Mouse (Mus musculus): Measurements from ENCODE around the gene Olfr123. TPM values are rescaled to one million over a fixed set of nuclear protein-coding genes. Genes with fewer than 3 reads are reported as not detected.

Olfr123 gene
- polyA plus RNA-seq (2015; fragmentation: Nextera tagmentation; extraction: Ambion mirVana): not detected in 2 replicates

GRCm38 (mm10) chr17:37793229-37793628 lies at the start of gene Olfr123:
Olfr123 (plus strand) TSS chr17:37793529.
- no peak for ATAC-seq (replicated peaks)
- no peak within 1 kb of the TSS for H3K4me2 ChIP-seq
- H3K4me1 ChIP-seq: no peaks in the 10 kb centered on the region
- no peak within 1 kb of the TSS for H3K9ac ChIP-seq
- H3K9me3 ChIP-seq: no peaks in the 10 kb centered on the region
- no peaks in the 10 kb centered on the region for H3K36me3 ChIP-seq (replicated peaks)
- H3K4me3 ChIP-seq: no peak within 1 kb of the TSS
- H3K27me3 ChIP-seq (replicated peaks): no peaks in the 10 kb centered on the region
- WGBS: 90% methylated on average over 2 of the region's 2 CpGs
- H3K27ac ChIP-seq: no peak within 1 kb of the TSS

DNA sequence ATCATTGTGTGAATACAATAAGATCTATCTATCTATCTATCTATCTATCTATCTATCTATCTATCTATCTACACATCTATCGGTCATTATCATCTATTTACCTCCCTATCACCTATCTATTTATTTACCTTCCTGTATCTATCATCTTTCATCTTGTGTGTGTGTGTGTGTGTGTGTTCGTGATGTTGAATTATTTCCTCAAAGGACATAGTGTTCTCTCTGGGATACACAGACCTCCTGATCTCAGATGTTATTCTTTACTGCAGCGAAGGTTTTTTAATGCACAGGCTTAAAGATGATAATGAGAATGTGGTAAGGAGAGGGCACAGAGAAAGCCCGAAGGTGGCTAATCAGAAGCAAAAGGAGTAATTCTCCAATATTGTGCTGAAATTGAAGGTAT lies 25.0 kb upstream of the Olfr123 start, which contains the start of gene Olfr122:
Olfr122 (plus strand) TSS at position 301 of the 400 bp plus-strand sequence.
- no peaks in the 10 kb centered on the region for H3K36me3 ChIP-seq (replicated peaks)
- H3K4me2 ChIP-seq: no peak within 1 kb of the TSS
- H3K9ac ChIP-seq: no peak within 1 kb of the TSS
- H3K27me3 ChIP-seq (replicated peaks): no peaks in the 10 kb centered on the region
- no peak within 1 kb of the TSS for H3K27ac ChIP-seq
- no peak for ATAC-seq (replicated peaks)
- H3K4me1 ChIP-seq: no peaks in the 10 kb centered on the region
- no peak within 1 kb of the TSS for H3K4me3 ChIP-seq
- no peaks in the 10 kb centered on the region for H3K9me3 ChIP-seq
- 83% methylated on average over 4 of the region's 4 CpGs for WGBS

DNA sequence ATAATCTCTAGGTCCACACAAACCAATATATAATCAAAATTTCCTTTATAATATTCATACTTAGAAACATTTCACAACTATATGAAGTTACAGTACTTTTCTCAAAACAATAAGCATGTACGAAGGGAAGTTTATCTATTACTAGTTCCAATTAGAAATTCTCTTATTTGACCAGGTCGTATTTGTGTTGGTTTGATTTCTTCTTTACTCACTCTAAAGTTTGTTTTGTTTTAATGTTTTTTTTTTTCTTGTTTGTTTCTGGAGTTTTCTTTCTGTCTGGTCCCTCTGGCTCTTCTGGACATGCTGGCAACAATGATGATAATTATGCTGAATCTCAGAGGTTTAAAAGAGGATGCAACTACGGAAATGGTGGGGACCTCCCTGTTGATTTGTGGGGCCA lies 6.3 kb downstream of the Olfr123 start, which contains the start of gene Olfr124:
Olfr124 (plus strand) TSS at position 301 of the 400 bp plus-strand sequence.
- Histone ChIP-seq H3K4me1 (no peaks in the 10 kb centered on the region), H3K36me3 (replicated peaks) (no peaks in the 10 kb centered on the region), H3K27me3 (replicated peaks) (no peaks in the 10 kb centered on the region), H3K9ac (no peak within 1 kb of the TSS), H3K4me2 (no peak within 1 kb of the TSS), H3K9me3 (no peaks in the 10 kb centered on the region), H3K4me3 (no peak within 1 kb of the TSS), H3K27ac (no peak within 1 kb of the TSS)
- ATAC-seq (replicated peaks): no peak
- WGBS: 88% methylated on average over 3 of the region's 3 CpGs

GRCm38 (mm10) chr17:37832649-37833048 lies 39.3 kb downstream of the Olfr123 start, which contains the start of gene Olfr125:
Olfr125 (plus strand) TSS chr17:37832949.
- Histone ChIP-seq H3K36me3 (replicated peaks) (no peaks in the 10 kb centered on the region), H3K4me1 (no peaks in the 10 kb centered on the region), H3K9me3 (no peaks in the 10 kb centered on the region), H3K4me2 (no peak within 1 kb of the TSS), H3K27me3 (replicated peaks) (no peaks in the 10 kb centered on the region), H3K27ac (no peak within 1 kb of the TSS), H3K9ac (no peak within 1 kb of the TSS), H3K4me3 (no peak within 1 kb of the TSS)
- no peak for ATAC-seq (replicated peaks)

- no peaks in the 10 kb centered on the region for H3K4me1 ChIP-seq
- ATAC-seq (replicated peaks): no peak
These were observed 53.9 kb downstream of the Olfr123 start, which contains the start of gene Olfr126 for GRCm38 (mm10) chr17:37847183-37847582. Olfr126 (plus strand) TSS chr17:37847483.

More at GRCm38 (mm10) chr17:37847183-37847582, 53.9 kb downstream of the Olfr123 start, which contains the start of gene Olfr126:
- Histone ChIP-seq H3K4me3 (no peak within 1 kb of the TSS), H3K9ac (no peak within 1 kb of the TSS), H3K27ac (no peak within 1 kb of the TSS), H3K27me3 (replicated peaks) (no peaks in the 10 kb centered on the region), H3K4me2 (no peak within 1 kb of the TSS), H3K9me3 (no peaks in the 10 kb centered on the region), H3K36me3 (replicated peaks) (no peaks in the 10 kb centered on the region)

Other genes starting within 250 kb of the Olfr123 start
- gene Olfr112, start 224.1 kb upstream of the Olfr123 start, polyA plus RNA-seq (2015; fragmentation: Nextera tagmentation; extraction: Ambion mirVana): not detected in 2 replicates
- not detected in 2 replicates for gene Olfr113, start 215.9 kb upstream of the Olfr123 start, polyA plus RNA-seq (2015; fragmentation: Nextera tagmentation; extraction: Ambion mirVana)
- not detected in 2 replicates for gene Olfr114, start 200.8 kb upstream of the Olfr123 start, polyA plus RNA-seq (2015; fragmentation: Nextera tagmentation; extraction: Ambion mirVana)
- gene Olfr115, start 166.4 kb upstream of the Olfr123 start, polyA plus RNA-seq (2015; fragmentation: Nextera tagmentation; extraction: Ambion mirVana): not detected in 2 replicates
- gene Olfr116, start 166.3 kb upstream of the Olfr123 start, polyA plus RNA-seq (2015; fragmentation: Nextera tagmentation; extraction: Ambion mirVana): not detected in 2 replicates
- gene Olfr117, start 129.7 kb upstream of the Olfr123 start, polyA plus RNA-seq (2015; fragmentation: Nextera tagmentation; extraction: Ambion mirVana): not detected in 2 replicates
- not detected in 2 replicates for gene Olfr118, start 126.5 kb upstream of the Olfr123 start, polyA plus RNA-seq (2015; fragmentation: Nextera tagmentation; extraction: Ambion mirVana)
- not detected in 2 replicates for gene Olfr119, start 97.0 kb upstream of the Olfr123 start, polyA plus RNA-seq (2015; fragmentation: Nextera tagmentation; extraction: Ambion mirVana)
- gene Olfr120, start 71.7 kb upstream of the Olfr123 start, polyA plus RNA-seq (2015; fragmentation: Nextera tagmentation; extraction: Ambion mirVana): not detected in 2 replicates
- gene Olfr121, start 44.7 kb upstream of the Olfr123 start, polyA plus RNA-seq (2015; fragmentation: Nextera tagmentation; extraction: Ambion mirVana): not detected in 2 replicates
- not detected in 2 replicates for gene Olfr122, start 24.9 kb upstream of the Olfr123 start, polyA plus RNA-seq (2015; fragmentation: Nextera tagmentation; extraction: Ambion mirVana)
- gene Olfr124, start 6.4 kb downstream of the Olfr123 start, polyA plus RNA-seq (2015; fragmentation: Nextera tagmentation; extraction: Ambion mirVana): not detected in 2 replicates
- gene Olfr125, start 39.4 kb downstream of the Olfr123 start, polyA plus RNA-seq (2015; fragmentation: Nextera tagmentation; extraction: Ambion mirVana): not detected in 2 replicates
- gene Olfr126, start 54.0 kb downstream of the Olfr123 start, polyA plus RNA-seq (2015; fragmentation: Nextera tagmentation; extraction: Ambion mirVana): not detected in 2 replicates
- not detected in 2 replicates for gene Olfr127, start 106.9 kb downstream of the Olfr123 start, polyA plus RNA-seq (2015; fragmentation: Nextera tagmentation; extraction: Ambion mirVana)
- not detected in 2 replicates for gene Olfr128, start 127.0 kb downstream of the Olfr123 start, polyA plus RNA-seq (2015; fragmentation: Nextera tagmentation; extraction: Ambion mirVana)
- not detected in 2 replicates for gene Olfr761, start 159.6 kb downstream of the Olfr123 start, polyA plus RNA-seq (2015; fragmentation: Nextera tagmentation; extraction: Ambion mirVana)